Mouse (Mus musculus): ENCODE measurements at regions not wholly inside any gene's neighbourhood (a gene's known extent, or its start where the extent isn't known, plus 50 kb on each side); places are given as distances from the start of the nearest gene placed in this dataset.

DNA sequence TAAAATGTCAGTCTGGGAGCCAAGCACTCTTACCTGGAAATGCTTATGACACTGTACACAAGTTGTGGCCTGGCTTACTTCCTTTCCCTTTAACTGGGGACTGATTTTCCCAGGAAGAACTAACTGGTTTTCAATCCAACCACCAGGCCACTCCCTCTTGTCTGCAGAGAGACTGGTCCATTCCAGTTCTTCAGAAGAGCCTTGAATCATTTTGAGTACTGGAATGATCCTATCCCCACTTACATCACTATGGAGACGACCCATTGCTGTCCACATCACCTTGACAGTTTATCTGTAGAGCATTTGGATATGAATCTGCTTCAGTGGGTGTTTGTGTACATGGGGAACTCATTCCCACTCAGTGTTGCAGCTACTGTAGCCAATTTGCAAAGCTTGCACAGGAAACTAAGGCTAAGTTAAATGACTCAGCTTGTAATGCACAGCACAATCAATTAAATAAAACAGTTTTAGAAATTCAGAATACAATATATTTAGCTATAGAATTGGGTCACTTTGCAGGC lies 121.7 kb upstream of the Prep start:
- no peak for DNase-seq (ENCODE audit: low spot score in 2 of 2)

DNA sequence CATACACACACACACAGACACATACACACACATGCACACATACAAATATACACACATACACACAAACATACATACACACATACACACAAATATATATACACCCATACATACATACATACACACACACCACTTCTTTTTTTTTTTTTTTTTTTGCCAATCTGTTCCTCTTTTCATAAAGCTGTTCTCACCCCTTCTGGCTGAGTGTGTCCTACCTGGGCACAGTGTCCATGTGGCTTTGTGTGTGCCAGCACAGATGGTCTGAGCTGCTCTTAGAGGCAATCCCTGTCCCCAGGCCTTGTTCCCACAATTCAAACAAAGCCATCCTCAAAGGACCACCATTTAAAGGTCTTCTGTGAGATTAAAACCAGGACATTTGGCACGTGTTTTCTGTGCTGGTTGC lies 127.6 kb upstream of the Prep start:
- no peak for DNase-seq (ENCODE audit: low spot score in 2 of 2)

DNA sequence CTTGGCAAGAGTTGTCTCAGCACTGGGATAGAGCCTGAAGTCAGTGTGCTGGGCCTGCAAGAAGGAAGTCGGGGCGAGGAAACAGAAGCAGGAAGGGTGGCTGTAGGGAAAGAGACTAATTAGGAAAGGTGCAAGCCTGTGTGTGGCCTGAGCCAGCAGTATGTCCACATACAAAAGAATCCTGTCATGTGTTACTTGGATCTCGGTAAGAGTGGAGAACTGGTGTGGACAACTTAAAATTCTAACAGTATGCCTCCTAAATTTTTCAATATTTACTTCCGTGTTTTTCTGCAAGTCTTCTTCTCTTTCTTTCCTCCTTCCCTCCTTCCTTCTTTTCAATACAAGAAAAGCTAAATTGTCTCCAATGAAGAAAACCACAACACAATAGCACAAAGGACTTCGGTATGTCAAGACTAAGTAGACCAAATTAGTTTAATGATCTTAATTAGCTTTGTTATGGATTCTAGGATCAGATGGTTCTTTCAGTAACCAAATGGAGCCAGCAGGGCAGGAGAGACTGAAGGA lies 130.0 kb upstream of the Prep start:
- DNase-seq (ENCODE audit: low spot score in 2 of 2): no peak

DNA sequence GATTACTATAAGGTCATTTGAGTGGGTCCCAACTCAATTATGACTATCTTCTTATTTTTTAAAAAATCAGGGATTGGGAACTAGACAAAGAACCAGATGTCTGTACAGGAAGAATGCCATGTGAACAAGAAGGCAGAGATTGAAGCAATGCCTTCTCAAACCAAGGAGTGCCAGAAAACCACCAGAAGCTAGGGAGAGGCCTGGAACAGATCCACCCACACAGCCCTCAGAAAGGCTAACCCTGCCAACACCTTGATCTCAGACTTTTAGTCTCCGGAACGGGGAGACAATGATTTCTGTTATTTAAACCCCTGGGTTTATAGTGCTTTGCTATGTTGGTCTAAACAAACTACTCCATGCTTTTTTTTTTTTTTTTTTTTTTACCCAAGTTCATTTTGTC lies 136.2 kb upstream of the Prep start:
- DNase-seq (ENCODE audit: low spot score in 2 of 2): no peak

DNA sequence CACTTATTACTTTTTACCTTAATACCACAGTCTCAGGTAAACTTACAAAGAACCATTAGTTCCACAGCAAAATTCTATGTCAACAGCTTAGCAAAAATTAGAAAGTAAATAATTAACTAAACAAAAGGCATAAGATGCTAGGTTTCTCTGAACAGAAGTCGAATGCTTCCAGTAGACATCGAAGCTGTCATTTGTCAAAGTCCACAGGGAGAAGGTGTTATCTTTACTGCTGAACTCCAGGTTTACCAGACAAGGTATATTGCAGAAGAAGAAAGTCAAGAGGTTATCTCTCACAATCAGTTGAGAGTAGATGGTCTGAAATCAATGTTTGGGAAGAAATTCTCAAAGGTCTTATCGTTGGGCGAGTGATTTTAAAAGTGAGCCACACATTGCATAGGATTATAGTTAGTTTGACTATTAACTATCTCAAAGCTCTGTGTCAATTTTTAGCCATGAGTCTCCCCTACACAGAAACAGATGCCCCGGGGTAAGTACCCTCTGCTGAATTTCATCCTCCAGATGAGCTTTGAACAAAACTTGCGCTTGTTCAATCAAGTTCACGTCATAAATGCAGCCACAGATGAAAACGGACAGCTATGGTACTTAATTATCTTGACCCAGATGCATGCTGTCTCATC lies 153.1 kb upstream of the Prep start:
- no peak for DNase-seq (ENCODE audit: low spot score in 2 of 2)

DNA sequence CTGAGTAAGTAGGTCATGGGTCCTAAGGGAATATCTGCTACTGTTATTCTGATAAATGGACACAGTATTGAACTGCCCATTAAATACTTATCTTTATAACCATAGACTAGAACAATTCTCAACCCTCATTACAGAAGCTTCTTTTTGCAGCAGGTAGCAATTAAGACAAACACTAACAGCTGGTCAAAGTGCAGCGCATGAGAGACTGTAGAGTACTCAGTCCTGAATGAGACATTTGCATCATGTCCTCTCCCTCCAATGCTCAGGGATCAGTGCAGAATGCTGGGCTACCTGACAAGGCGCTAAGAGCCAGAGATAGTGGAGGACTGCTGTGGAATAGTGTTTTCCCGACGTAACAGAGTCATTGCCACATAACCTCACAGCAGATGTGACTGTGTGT lies 162.5 kb upstream of the Prep start:
- no peak for DNase-seq (ENCODE audit: low spot score in 2 of 2)

DNA sequence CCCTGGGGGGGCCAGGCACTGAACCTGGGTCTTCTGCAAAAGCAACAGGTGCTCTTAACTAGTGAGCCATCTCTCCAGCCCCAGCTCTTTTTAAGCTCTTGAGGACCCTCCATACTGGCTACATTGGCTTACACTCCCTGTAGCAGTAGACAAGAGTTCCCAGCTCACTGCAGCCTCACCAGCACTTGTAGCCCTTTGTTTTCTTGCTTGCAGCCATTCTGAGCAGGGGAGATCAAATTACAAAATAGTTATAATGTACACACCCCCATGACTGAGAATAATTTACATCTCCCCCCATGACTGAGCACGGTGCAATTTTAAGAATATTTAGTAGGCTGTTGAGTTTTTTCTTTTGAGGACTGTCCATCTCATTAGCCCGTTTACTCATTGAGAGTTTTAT lies 165.8 kb upstream of the Prep start:
- DNase-seq (ENCODE audit: low spot score in 2 of 2): no peak

DNA sequence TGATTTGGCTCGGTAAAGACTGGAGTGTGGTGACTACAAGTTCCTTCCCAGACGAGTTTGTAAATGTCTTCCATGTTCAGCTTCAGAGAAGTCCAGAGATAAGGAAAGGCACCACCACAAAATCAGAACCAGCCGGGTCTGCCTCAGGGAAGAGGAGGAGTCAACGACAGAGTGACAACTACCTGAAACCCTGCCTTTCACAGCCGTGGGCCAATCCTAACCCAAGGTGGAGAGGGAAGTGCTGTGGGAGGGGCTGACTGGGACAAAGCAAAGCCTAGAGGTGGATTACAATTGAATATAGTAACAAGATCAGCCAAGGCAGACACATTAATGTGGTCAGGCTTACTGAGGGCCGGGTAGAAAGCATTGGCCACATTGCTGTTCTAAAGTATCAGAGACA lies 174.9 kb upstream of the Prep start:
- DNase-seq (ENCODE audit: low spot score in 2 of 2): no peak

DNA sequence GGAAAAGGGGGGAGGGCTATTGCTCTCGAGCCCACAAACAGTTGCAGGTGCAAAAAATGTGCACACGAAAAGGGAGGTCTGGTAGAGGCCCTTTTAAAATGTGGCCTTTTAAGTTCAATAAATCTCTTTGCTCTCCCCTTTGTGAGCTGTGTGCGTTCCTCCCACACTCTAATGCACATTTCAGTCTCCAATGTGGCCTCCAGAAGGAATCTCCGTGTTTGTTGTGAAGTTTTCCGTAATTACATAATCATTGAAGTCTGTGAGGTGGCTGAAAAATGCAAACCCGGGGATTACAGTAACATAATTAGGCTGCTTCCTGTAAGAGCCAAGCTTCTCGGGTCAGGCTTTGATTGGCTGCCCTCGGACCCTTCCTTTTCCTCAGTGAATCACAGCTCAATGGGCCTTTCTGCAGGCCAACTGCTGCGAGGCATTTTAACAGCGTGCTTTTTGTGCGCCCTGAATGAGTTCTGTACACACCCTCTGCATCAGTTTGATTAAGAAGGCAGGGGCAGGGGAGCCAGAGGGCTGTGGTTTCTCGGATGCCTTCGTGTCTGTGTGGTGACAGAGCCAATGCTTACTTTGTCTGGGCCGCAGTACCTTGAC lies 179.8 kb upstream of the Prep start:
- no peak for DNase-seq (ENCODE audit: low spot score in 2 of 2)

DNA sequence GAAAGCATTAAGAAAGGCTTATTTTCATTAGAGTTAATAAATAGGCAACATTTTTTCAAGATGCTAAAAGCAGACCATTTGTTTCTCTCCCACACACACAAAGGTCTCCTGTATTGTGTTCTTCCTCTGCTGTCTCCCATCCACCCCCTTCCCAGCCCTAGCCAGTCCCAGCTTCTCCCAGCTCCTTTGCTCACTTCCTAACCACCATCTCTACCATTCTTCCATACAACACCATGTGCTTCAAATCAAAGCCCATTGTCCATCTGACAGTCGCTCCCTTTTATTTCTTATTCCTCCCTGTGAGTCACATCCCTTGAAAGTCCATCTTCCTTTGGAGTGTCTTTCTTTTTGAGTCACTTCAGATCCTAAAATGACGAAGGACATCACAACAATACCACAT lies 185.0 kb upstream of the Prep start:
- no peak for DNase-seq (ENCODE audit: low spot score in 2 of 2)

DNA sequence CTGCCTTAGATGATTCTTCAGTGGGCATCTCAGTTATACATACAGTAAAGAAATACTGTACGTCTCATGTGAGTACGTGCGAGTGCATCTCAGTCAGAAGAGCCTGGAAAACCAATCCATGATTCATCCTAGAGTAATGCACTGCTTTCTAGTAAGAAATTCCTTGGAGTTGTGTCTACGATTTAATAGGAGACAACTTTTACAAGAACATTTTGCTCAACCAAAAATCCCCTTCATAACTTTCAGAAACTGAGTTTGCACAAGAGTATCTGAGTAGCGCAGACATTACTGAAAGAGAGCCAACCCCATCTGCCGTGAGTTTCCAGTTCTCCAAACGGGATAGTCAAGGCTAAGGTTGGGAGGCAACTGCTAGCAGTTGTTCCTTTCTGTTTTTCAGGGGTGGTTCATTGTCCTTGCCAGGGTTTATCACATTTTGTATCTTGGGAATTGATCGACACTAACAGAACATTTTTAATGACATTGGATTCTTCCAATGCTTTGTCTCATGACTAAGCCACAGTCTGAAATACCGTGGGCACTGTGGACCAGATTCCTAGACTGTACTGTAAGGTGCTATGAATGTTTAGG lies 189.8 kb upstream of the Prep start:
- DNase-seq (ENCODE audit: low spot score in 2 of 2): no peak

DNA sequence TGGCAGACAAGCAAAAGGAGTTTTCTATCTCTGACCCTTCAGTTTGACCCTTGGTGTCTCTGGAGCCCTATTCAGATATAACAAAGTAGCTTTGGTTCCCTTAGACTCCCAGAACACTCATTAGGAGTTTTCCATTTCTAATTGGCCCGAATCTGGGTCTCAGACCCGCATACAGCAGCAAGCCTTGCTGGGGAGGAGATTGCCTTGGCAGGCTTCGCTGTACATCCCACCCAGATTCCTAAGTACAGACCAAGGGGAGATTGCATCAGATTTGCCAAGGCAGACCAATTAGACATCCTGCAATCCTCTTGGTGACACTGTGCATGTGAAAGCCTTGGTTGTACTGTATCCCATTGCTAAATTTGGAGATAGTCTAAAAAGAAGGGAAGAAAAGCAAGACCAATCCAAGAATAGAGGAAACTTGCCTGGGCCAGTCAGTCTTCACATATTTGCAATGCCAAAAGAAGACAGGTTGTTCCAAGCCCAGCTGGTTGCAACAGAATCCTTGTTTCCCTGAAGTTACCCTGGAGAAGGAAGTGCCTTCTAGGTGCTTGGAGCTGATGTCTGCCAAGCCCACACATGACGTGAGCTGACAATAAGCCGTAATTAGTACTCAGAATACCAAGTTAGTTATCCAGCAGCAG lies 193.2 kb upstream of the Prep start:
- no peak for DNase-seq (ENCODE audit: low spot score in 2 of 2)

DNA sequence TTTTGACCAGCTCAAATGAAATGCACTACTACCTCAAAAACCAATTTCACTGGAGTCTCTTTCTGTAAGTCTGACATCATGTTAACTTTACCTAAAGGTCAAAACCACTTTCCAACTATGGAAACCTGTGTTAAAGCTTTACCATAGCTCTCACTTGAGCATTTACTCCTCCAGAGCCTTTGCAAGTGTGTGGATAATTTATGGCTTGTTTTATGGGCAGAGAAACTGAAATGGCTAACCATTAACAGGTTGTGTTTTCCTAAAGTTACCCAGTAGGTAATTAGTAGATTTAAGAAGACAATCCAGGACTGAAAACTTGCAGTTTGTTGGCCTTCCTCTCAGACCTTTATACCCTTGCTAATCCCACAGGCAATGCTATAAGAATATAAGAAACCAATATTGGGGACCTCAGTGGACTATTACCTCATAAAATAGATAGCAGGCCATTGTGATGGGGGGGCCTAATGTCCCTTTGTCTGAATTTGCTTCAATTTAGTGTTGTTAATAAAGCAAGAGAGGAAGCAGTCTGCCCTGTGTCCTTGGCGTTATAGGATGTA lies 202.7 kb upstream of the Prep start:
- DNase-seq (ENCODE audit: low spot score in 2 of 2): no peak

DNA sequence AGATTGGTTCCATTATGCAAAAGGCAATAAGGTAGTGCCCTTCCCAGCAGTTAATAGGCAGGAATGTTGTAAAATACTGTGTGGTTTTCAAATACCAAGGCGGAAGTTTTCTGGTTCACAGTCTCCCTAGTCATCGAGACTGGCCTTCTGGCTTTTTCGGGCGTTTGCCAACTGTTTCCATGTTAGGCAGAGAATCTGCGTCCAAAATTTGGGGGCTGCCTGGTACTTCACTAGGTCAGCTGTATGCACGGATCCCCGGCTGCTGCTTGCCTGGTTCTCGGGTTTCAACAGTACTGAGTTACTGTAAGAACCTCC lies 204.7 kb upstream of the Prep start:
- DNase-seq (ENCODE audit: low spot score in 2 of 2): no peak

DNA sequence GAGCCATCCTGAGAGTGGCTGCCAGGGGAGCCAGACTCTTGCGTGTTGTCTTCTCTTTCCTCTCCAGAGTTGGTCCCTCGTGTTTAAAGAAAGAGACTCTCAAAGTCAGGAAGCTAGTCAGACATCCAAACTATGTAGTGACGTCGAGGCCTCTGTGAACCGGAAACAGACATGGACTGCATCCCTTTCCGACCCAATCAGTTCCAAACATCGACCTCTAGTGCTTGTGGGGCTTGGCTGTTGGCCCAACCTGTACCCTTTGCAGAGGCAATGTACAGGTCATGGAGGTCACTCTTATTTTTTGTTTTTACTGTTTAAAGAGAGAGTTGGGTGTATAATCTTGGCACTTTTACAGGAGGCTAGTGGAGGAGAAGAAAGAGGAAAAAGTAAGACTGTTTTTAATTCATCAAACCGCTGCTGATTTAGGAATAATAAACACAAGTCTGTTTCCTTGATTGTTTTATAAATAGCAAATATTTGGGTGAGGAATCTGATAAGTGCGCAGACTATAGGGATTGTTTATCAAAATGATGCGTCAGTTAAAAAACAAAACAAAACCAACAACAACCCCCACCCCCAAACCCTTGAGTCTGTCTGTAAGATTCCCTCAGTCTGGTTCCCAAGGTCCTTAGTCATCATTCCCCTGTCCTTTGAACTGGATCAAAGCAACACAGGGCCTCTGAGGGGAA lies 205.2 kb upstream of the Prep start:
- DNase-seq (ENCODE audit: low spot score in 2 of 2): no peak

DNA sequence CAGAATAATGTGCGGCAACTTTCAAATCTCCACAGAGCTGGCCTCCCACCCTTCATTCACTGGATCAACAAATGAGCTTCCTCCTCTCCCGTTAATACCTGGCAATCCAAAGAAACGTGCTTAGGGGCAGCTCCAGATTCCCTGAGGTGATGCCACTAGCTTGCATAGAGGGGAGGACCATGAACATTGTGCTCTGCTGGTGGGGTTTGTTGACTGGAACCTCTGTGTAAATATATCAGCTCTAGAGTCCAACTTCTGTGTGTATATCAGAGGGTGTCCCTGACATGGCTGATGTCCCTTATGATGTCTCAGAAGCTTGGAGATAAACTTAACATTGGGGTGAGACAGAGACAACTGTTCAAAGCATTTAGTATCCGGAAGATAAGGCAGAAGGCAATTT lies 209.6 kb upstream of the Prep start:
- DNase-seq (ENCODE audit: low spot score in 2 of 2): no peak

DNA sequence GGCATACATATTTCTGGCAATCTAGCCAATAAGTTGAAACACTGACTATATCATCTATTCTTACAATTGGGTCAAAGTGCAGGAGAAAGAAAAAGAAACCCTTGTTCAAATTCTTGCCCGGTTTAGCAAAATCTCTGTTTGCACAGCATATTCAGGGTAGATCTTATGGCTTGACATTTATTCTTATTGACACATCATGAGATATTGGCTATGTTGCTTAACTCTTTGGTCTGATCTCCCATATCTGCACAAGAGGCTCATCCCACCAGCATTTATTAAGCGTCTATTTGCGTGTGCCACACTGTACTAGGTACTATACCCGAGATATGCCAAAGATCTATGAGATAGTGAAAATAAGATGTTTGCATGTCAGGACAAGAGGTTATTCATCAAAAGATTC lies 212.9 kb upstream of the Prep start:
- DNase-seq (ENCODE audit: low spot score in 2 of 2): no peak

DNA sequence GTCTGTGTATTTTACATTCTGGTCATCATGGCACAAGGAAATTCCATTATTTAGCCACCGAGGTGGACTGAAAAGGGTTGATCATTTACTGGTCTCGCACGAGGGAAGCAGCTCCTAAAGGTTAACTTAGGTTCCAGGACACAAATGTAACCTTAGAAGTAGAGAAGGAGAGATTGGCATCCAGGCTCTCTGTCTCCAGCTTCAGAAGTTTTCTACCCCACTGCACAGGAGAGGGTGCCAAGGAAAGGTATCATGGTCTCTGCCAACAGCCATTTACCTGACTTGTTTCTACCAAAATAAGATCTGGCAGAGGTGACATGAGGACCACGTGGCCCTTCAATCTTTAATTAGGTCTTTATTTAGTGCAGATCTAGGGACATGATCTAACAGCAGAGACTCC lies 218.0 kb upstream of the Prep start:
- no peak for DNase-seq (ENCODE audit: low spot score in 2 of 2)

DNA sequence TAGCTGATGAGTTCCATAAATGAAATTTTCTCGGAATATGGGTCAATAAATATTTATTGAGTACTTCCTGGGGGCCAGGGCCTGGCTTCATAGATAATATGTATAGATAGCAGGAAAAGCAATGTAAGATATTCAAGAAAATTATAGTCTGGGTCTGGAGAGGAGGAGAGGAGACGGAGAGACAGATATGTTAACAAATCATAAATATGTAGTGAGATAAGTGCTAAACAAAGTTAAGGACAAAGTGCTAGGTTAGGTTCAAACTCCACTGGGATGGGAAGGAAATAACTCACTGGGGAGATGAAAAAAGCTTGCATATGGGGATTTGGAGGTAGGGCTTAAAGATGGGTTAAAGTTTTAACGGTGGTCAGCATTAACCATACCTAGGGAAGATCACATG lies 220.2 kb upstream of the Prep start:
- no peak for DNase-seq (ENCODE audit: low spot score in 2 of 2)

DNA sequence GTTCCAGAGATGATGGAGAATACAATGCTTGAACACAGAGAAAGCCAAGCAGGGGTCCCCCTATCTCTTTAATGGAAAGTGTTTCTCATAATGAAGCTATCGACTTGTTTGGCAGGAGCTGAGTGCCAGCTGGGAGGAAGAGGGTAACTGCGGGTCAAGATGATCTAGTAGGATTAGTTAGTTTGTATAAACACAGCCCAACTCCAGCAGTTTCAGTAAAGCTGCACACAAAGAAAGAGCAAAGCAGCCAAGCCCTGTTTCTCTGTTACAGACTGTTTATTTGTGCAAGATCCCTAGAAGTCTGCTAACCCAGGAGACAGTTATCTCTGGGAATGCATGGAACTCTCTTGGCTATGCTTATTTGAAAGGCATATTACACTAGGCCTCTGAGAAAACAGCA lies 220.9 kb upstream of the Prep start:
- DNase-seq (ENCODE audit: low spot score in 2 of 2): peak in 1 of 2 experiments; percentile 28

DNA sequence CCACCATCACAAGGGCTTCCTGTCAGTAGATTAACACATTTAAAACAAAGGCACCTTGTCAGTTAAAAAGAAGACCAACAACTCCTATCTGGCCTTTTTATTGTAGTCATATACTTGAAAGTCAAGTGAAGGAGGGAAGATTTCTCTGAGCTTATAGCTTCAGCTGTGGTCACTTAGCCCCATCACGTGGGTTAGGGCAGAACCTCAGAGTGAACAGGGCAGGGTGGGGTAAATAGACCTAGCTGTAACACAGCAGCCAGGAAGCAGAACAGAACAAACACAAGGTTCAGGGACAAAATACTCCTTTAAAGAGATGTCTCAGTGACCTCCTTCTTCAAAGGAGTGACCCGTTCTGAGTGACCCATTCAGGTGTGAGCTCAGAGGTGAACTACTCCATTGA lies 226.6 kb upstream of the Prep start:
- no peak for DNase-seq (ENCODE audit: low spot score in 2 of 2)

DNA sequence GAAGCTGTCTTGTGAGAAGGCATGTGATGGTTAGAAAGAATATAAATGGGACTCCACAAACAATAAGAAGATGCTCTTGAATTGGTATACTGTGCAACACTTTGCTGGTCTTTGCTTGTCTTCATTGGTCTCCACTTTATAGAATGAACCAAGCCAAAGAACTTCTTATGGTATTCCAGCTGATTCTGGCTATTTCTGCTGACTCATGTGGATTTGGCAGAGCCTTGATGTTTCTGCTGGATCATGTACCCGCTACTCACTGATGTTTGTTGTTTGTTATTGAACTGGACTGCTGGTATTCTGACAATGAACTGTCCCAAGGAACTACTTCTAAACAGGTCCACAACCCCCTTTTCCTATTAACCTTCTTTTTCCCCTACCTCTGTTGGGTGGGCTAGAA lies 234.5 kb upstream of the Prep start:
- DNase-seq (ENCODE audit: low spot score in 2 of 2): no peak
